In the genomic region with DNA sequence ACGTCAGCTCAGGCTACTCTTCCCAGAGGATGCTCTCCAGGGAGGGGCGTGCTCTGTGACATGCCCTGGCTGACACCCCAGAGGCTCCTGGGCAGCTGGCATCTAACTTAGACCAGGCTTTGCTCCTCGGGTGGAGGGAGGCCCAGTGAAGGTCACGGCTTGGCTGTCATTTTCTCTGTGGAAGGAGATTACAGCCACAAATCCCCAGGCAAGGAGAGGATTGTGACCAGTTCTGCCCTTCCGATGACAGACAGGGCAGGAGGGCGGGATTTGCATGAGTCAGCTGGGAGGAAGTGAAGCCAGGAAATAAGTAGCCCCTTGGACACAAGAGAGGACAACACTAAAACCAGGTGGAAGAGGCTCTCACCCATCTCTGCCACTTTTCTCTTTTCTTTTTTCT, we compare ENCODE assay signal across 19 mouse cellular contexts. TPM values are rescaled to one million over a fixed set of nuclear protein-coding genes. Genes with fewer than 3 reads are reported as not detected.
DNase-seq lines count a peak whose midpoint lies in the region; ATAC-seq and TF ChIP-seq lines count a peak whose summit lies in the region.
"Had no signal": no experiment of that assay in that cellular context is flagged by ENCODE, and none has a peak within 500 bp of the region (broad histone marks: within the 10 kb centered on the region; RNA-seq: fewer than 3 reads in every experiment).

No protein-coding gene starts in this region.

- no peak for TF ChIP-seq CTCF in C2C12 (IDR thresholded peaks at IDR 0.05; ENCODE audit: control insufficient read depth, insufficient read depth, insufficient read length)
- no peak for TF ChIP-seq CTCF in gastrocnemius, adult 2 months (IDR thresholded peaks at IDR 0.05)

- ATAC-seq in heart, embryonic 13.5 days (ENCODE audit: extremely low read depth, insufficient number of reproducible peaks, low FRiP score, low TSS enrichment), result no peak
- no peak for ATAC-seq in midbrain, embryonic 16.5 days

- no peaks in the 10 kb centered on the region for H3K9me3 ChIP-seq in heart, embryonic 13.5 days
- H3K9me3 ChIP-seq in midbrain, embryonic 16.5 days (replicated peaks; ENCODE audit: control insufficient read depth, low read length, poor library complexity, severe bottlenecking), result no peaks in the 10 kb centered on the region

- H3K79me3 ChIP-seq in C2C12 (ENCODE audit: low read depth), result no peaks in the 10 kb centered on the region

- peak overlapping the region; percentile 37 for H3ac ChIP-seq in C2C12 (ENCODE audit: control insufficient read depth, insufficient read length, low read depth)

- no peaks in the 10 kb centered on the region for H3K27me3 ChIP-seq in heart, embryonic 13.5 days (replicated peaks)
- H3K27me3 ChIP-seq in C2C12 (ENCODE audit: control insufficient read depth, insufficient read depth, insufficient read length), result no peaks in the 10 kb centered on the region
- H3K27me3 ChIP-seq in midbrain, embryonic 16.5 days (ENCODE audit: control insufficient read depth, insufficient read depth, low read depth, low read length), result no peaks in the 10 kb centered on the region

- no peaks in the 10 kb centered on the region for H3K79me2 ChIP-seq in C2C12 (ENCODE audit: control insufficient read depth, insufficient read depth)

- no peak overlapping the region for H3K9ac ChIP-seq in heart, embryonic 13.5 days
- H3K9ac ChIP-seq in midbrain, embryonic 16.5 days (ENCODE audit: low read depth, low read length), result peak overlapping the region; percentile 20; the same call in 1 of the 2 replicates

- peaks cover 7% of the 10 kb centered on the region for H3K4me1 ChIP-seq in heart, embryonic 13.5 days
- peaks cover 2% of the 10 kb centered on the region; the same call in 1 of the 2 replicates for H3K4me1 ChIP-seq in midbrain, embryonic 16.5 days (ENCODE audit: control insufficient read depth, insufficient read depth, low read length)

- DNase-seq in heart, adult 11 months, result no peak
- DNase-seq in Muller cell, postnatal 12 days (ENCODE audit: inconsistent ontology term), result peak; percentile 26
- DNase-seq in gastrocnemius, adult 2 months, result no peak
- DNase-seq in right cerebral cortex, adult 2 months (ENCODE audit: low spot score in 2 of 2), result no peak
- no peak for DNase-seq in layer of hippocampus, postnatal 14 days (ENCODE audit: low spot score in 2 of 2)
- DNase-seq: cerebellum, adult 11 months; kidney, adult 9 months; liver; lung, adult 2 months; thymus, postnatal 4 days had no signal

- H3K36me3 ChIP-seq in heart, embryonic 13.5 days, result no peaks in the 10 kb centered on the region
- no peaks in the 10 kb centered on the region for H3K36me3 ChIP-seq in C2C12 (ENCODE audit: control insufficient read depth, insufficient read depth)
- no peaks in the 10 kb centered on the region for H3K36me3 ChIP-seq in midbrain, embryonic 16.5 days (ENCODE audit: control insufficient read depth, insufficient read depth, low read length)

- peak overlapping the region; percentile 2; the same call in 1 of the 2 replicates for H3K4me2 ChIP-seq in heart, embryonic 13.5 days
- H3K4me2 ChIP-seq in midbrain, embryonic 16.5 days (ENCODE audit: low read length), result no peak overlapping the region

- no peak overlapping the region for H3K27ac ChIP-seq in heart, embryonic 13.5 days (replicated peaks)
- H3K27ac ChIP-seq in midbrain, embryonic 16.5 days (ENCODE audit: low read length), result 0 out of 2 replicates have a peak overlapping the region, but pooled peaks have one; percentile 11
- no peak overlapping the region for H3K27ac ChIP-seq in gastrocnemius, adult 2 months
- H3K27ac ChIP-seq: layer of hippocampus, adult 2 months had no signal

- no peak overlapping the region for H3K4me3 ChIP-seq in heart, embryonic 13.5 days
- no peak overlapping the region for H3K4me3 ChIP-seq in C2C12 (ENCODE audit: insufficient read depth, poor library complexity, severe bottlenecking)
- H3K4me3 ChIP-seq in midbrain, embryonic 16.5 days (ENCODE audit: low read depth, low read length), result no peak overlapping the region
- H3K4me3 ChIP-seq in gastrocnemius, adult 2 months, result no peak overlapping the region
- H3K4me3 ChIP-seq: layer of hippocampus, adult 2 months had no signal

- intact Hi-C loops in gastrocnemius, adult 2 months (cut with DNase I), result no loop called here

- 20% methylated on average over 6 of the region's 6 CpGs for WGBS in heart, embryonic 13.5 days
- WGBS in midbrain, embryonic 16.5 days, result 33% methylated on average over 6 of the region's 6 CpGs

TF ChIP-seq in C2C12, 6 proteins besides CTCF, POLR2A, EP300 and RAD21:
- no peak for TF ChIP-seq CEBPB (IDR thresholded peaks at IDR 0.05; ENCODE audit: low read depth)
- no peak for TF ChIP-seq FOSL1 (IDR thresholded peaks at IDR 0.05; ENCODE audit: insufficient read depth, low read length, poor library complexity, severe bottlenecking)
- TF ChIP-seq MAX (IDR thresholded peaks at IDR 0.05), result no peak
- no peak for TF ChIP-seq MYOG (IDR thresholded peaks at IDR 0.05; ENCODE audit: control insufficient read depth, extremely low read depth, insufficient read length)
- TF ChIP-seq USF1 (IDR thresholded peaks at IDR 0.05; ENCODE audit: low read depth), result no peak
- no peak for TF ChIP-seq MYOD1 (IDR thresholded peaks at IDR 0.05; ENCODE audit: control insufficient read depth, insufficient read length, low read depth)

RNA-seq across cellular contexts. Expression of gene Prph2, which starts 2.1 kb away (rescaled TPM):
- polyA plus RNA-seq in heart, embryonic 13.5 days (2015; fragmentation: Nextera tagmentation; extraction: Ambion mirVana), result not detected in 2 replicates
- polyA plus RNA-seq in C2C12 (2012; fragmentation: generic; extraction: Trizol), result 0.01 TPM
- not detected in 2 replicates for polyA plus RNA-seq in midbrain, embryonic 16.5 days (2015; fragmentation: Nextera tagmentation; extraction: Ambion mirVana)
- total RNA-seq in gastrocnemius, adult 2 months (2021), result not detected
- total RNA-seq in layer of hippocampus, postnatal 14 days (2021), result not detected
- total RNA-seq: common myeloid progenitor, adult 5-6 weeks; layer of hippocampus, adult 2 months; left cerebral cortex, postnatal 10 days; megakaryocyte, adult 5-6 weeks had no signal
- polyA plus RNA-seq: gonadal fat pad, adult 2 months; lung, adult 2 months; stomach, embryonic 16.5 days had no signal

RNA-seq across cellular contexts. Expression of gene Tbcc, which starts 21.8 kb away (rescaled TPM):
- polyA plus RNA-seq in heart, embryonic 13.5 days (2015; fragmentation: Nextera tagmentation; extraction: Ambion mirVana), result 39.3 and 39.8 TPM in 2 replicates
- 46.8 TPM for polyA plus RNA-seq in C2C12 (2012; fragmentation: generic; extraction: Trizol)
- 49.5 and 52.6 TPM in 2 replicates for polyA plus RNA-seq in midbrain, embryonic 16.5 days (2015; fragmentation: Nextera tagmentation; extraction: Ambion mirVana)
- 1 to 10 TPM; 6.0 to 8.2 TPM for total RNA-seq in gastrocnemius, adult 2 months (2021)
- total RNA-seq in layer of hippocampus, postnatal 14 days (2021), result 10 to 100 TPM; 36.4 to 38.2 TPM

RNA-seq across cellular contexts. Expression of gene Bicral, which starts 54.0 kb away (rescaled TPM):
- polyA plus RNA-seq in heart, embryonic 13.5 days (2015; fragmentation: Nextera tagmentation; extraction: Ambion mirVana), result 3.0 and 3.4 TPM in 2 replicates
- polyA plus RNA-seq in C2C12 (2012; fragmentation: generic; extraction: Trizol), result 3.9 TPM
- polyA plus RNA-seq in midbrain, embryonic 16.5 days (2015; fragmentation: Nextera tagmentation; extraction: Ambion mirVana), result 9.5 and 10.9 TPM in 2 replicates
- 10 to 100 TPM; 11.9 to 13.4 TPM for total RNA-seq in gastrocnemius, adult 2 months (2021)
- 10 to 100 TPM; 38.6 to 43.7 TPM for total RNA-seq in layer of hippocampus, postnatal 14 days (2021)
